Mouse (Mus musculus) ES-E14 (cell line): Measurements from ENCODE around the gene Pnmt. TPM values are rescaled to one million over a fixed set of nuclear protein-coding genes. Genes with fewer than 3 reads are reported as not detected.

Experiments used
- DNase-seq: peaks from one replicate; pipeline ENCODE4 v3.0.0-alpha.2; 2013; ENCODE audit warnings: low read depth, low spot score
- H3K27ac ChIP-seq: 2 replicates; pipeline ENCODE4 v1.5.1; 2012; ENCODE audit warnings: low read depth, mild to moderate bottlenecking, low read length, moderate library complexity, mixed read lengths; ENCODE audit not compliant: poor library complexity, insufficient read depth, severe bottlenecking
- H3K36me3 ChIP-seq: 2 replicates; pipeline ENCODE4 v1.6.1; 2012; ENCODE audit warnings: mild to moderate bottlenecking, low read length, moderate library complexity, mixed read lengths; ENCODE audit not compliant: control insufficient read depth, poor library complexity, insufficient read depth, severe bottlenecking
- H3K4me1 ChIP-seq, 2 experiments: fragments of 150-350 bp in 1 of 2; sonication (generic) in 1 of 2; 2 replicates each; pipeline ENCODE4 v1.6.1; 2012; ENCODE audit warnings: low read length in 2 of 2, mild to moderate bottlenecking in 1 of 2, mixed read lengths in 1 of 2; ENCODE audit not compliant: control insufficient read depth in 2 of 2, insufficient read depth in 2 of 2, poor library complexity in 1 of 2
- H3K4me3 ChIP-seq, 2 experiments: fragments of 150-350 bp in 1 of 2; sonication (generic) in 1 of 2; 2 replicates each; pipeline ENCODE4 v1.5.1; 2012; ENCODE audit warnings: low read length in 2 of 2, low read depth in 1 of 2, mild to moderate bottlenecking in 1 of 2, mixed read lengths in 1 of 2; ENCODE audit not compliant: insufficient read depth in 1 of 2, poor library complexity in 1 of 2, severe bottlenecking in 1 of 2
- H3K9ac ChIP-seq: 2 replicates; pipeline ENCODE4 v1.6.1; 2012; ENCODE audit warnings: low read depth, mild to moderate bottlenecking, low read length, mixed read lengths; ENCODE audit not compliant: poor library complexity, insufficient read depth, severe bottlenecking
- H3K9me3 ChIP-seq: fragments of 150-350 bp; sonication (generic); 2 replicates; pipeline ENCODE4 v1.6.1; 2012; ENCODE audit warnings: low read depth, mild to moderate bottlenecking, low read length; ENCODE audit not compliant: control insufficient read depth, insufficient read depth
- CHD2 ChIP-seq: IDR thresholded peaks from 2 replicates; pipeline ENCODE4 v1.6.1; 2014; ENCODE audit warnings: mild to moderate bottlenecking, low read depth, low read length, inconsistent platforms
- HCFC1 ChIP-seq: IDR thresholded peaks from 2 replicates; pipeline ENCODE4 v1.6.1; 2012; ENCODE audit warnings: low read length, inconsistent platforms, borderline replicate concordance; ENCODE audit not compliant: insufficient read depth
- MAFK ChIP-seq: IDR thresholded peaks from 2 replicates; pipeline ENCODE4 v1.6.1; 2014; ENCODE audit warnings: mild to moderate bottlenecking, low read depth, low read length, inconsistent platforms; ENCODE audit not compliant: insufficient read depth
- ZC3H11A ChIP-seq: IDR thresholded peaks from 2 replicates; pipeline ENCODE4 v1.6.1; 2012; ENCODE audit warnings: low read depth, mild to moderate bottlenecking, inconsistent platforms, low read length, borderline replicate concordance
- ZNF384 ChIP-seq: IDR thresholded peaks from 2 replicates; pipeline ENCODE4 v1.6.1; 2012; ENCODE audit warnings: low read depth, low read length, inconsistent platforms
- in situ Hi-C, 2 experiments: fragments of 600-800 bp; cut with MboI; formaldehyde crosslinking; loops; one replicate each; pipeline ENCODE4 v1.15.1; 2025; ENCODE audit warnings: low sequenced_read_pairs in 2 of 2, inconsistent platforms in 1 of 2; ENCODE audit not compliant: unreplicated experiment in 2 of 2
- total RNA-seq: library from RNA; depleted of rRNA; stranded (reverse); fragments of 300-350 nt; gene quantifications from 2 replicates; pipeline ENCODE4 v1.2.3, GENCODE M21; 2012; rRNA removed

Pnmt gene
- total RNA-seq, 1 experiment: 0.36 TPM

DNA sequence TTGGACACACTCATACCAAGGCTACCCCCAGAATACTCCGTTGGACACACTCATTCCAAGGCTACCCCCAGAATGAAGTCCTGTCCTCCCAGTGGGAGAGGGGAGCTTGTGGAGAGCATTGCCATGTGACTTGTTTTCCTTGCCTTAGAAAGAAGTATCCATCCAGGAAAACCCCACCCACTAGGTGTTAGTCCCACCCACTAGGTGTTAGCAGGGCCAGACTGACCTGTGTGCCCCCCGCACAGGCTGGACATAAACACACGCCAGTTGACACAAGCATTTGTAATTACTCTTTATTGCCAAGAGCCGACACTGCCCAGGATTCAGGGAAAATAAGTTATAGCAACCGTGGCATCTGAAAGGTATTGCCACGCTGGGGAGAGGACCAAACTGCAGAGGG, 51.2 kb downstream of the Pnmt start:
- peaks cover 18% of the 10 kb centered on the region; the same call in 1 of the 2 replicates for H3K36me3 ChIP-seq
- DNase-seq: no peak
- 0 out of 4 replicates have a peak, but pooled peaks cover 0 to 3% of the 10 kb centered on the region in 2 experiments for H3K4me1 ChIP-seq
- H3K9ac ChIP-seq: no peak overlapping the region
- no peak overlapping the region for H3K4me3 ChIP-seq
- H3K9me3 ChIP-seq: no peaks in the 10 kb centered on the region
- no peak for TF ChIP-seq ZNF384
- TF ChIP-seq CHD2: no peak
- no peak for TF ChIP-seq HCFC1
- no peak for TF ChIP-seq MAFK
- TF ChIP-seq ZC3H11A: no peak
- no peak overlapping the region for H3K27ac ChIP-seq
- in situ Hi-C loops: no loop called here

Other genes with a start within 250 kb of the Pnmt start
- gene Fbxl20, start 236.0 kb upstream of the Pnmt start, total RNA-seq: 9.7 and 15.0 TPM in 2 replicates
- gene Med1, start 193.2 kb upstream of the Pnmt start, total RNA-seq: 23.5 and 27.9 TPM in 2 replicates
- 63.3 and 68.8 TPM in 2 replicates for gene Cdk12, start 183.4 kb upstream of the Pnmt start, total RNA-seq
- not detected in 2 replicates for gene Neurod2, start 56.8 kb upstream of the Pnmt start, total RNA-seq
- 0.22 and 0.79 TPM in 2 replicates for gene Ppp1r1b, start 38.0 kb upstream of the Pnmt start, total RNA-seq
- 40.2 and 59.8 TPM in 2 replicates for gene Stard3, start 28.1 kb upstream of the Pnmt start, total RNA-seq
- 0.26 and 0.45 TPM in 2 replicates for gene Tcap, start 2.6 kb upstream of the Pnmt start, total RNA-seq
- gene Pgap3, start 14.0 kb downstream of the Pnmt start, total RNA-seq: 7.4 and 10.2 TPM in 2 replicates
- gene Erbb2, start 26.0 kb downstream of the Pnmt start, total RNA-seq: 13.2 and 24.4 TPM in 2 replicates
- 34.6 and 52.5 TPM in 2 replicates for gene Mien1, start 52.5 kb downstream of the Pnmt start, total RNA-seq
- gene Grb7, start 59.9 kb downstream of the Pnmt start, total RNA-seq: 12.1 and 18.9 TPM in 2 replicates
- gene Ikzf3, start 159.6 kb downstream of the Pnmt start, total RNA-seq: 0.16 and 0.58 TPM in 2 replicates
- 0.22 and 0.63 TPM in 2 replicates for gene Zpbp2, start 164.6 kb downstream of the Pnmt start, total RNA-seq
- 45.4 and 55.3 TPM in 2 replicates for gene Ormdl3, start 200.9 kb downstream of the Pnmt start, total RNA-seq
- not detected in 2 replicates for gene Lrrc3c, start 211.8 kb downstream of the Pnmt start, total RNA-seq
- gene Gm12355, start 239.2 kb downstream of the Pnmt start, total RNA-seq: 2.2 and 2.9 TPM in 2 replicates
- gene Gsdma3, start 239.9 kb downstream of the Pnmt start, total RNA-seq: not detected in 2 replicates